Mouse (Mus musculus) G1E (cell line): ENCODE measurements at regions not wholly inside any gene's neighbourhood (a gene's known extent, or its start where the extent isn't known, plus 50 kb on each side); places are given as distances from the start of the nearest gene placed in this dataset.

Source experiments
- ATAC-seq: 2 replicates; pipeline ENCODE4 v1.8.0; 2016; ENCODE audit warnings: mild to moderate bottlenecking; ENCODE audit not compliant: insufficient number of reproducible peaks, poor library complexity, low FRiP score, severe bottlenecking; ENCODE audit errors: extremely low read depth
- DNase-seq: peaks from one replicate; pipeline ENCODE4 v3.0.0; 2012; ENCODE audit warnings: low spot score
- H3K27me3 ChIP-seq: 2 replicates; pipeline ENCODE4 v1.6.1; 2012; ENCODE audit warnings: mild to moderate bottlenecking, low read length, inconsistent platforms; ENCODE audit not compliant: insufficient read depth
- H3K36me3 ChIP-seq: replicated peaks from 2 replicates; pipeline ENCODE3; 2012; ENCODE audit warnings: mild to moderate bottlenecking, inconsistent platforms
- H3K4me1 ChIP-seq: 2 replicates; pipeline ENCODE4 v1.6.1; 2012; ENCODE audit warnings: low read depth, low read length, inconsistent platforms, mixed read lengths; ENCODE audit not compliant: insufficient read depth
- H3K4me3 ChIP-seq: 2 replicates; pipeline ENCODE4 v1.5.1; 2012; ENCODE audit warnings: low read depth, mild to moderate bottlenecking, inconsistent platforms, low read length, moderate library complexity, mixed read lengths
- H3K9me3 ChIP-seq: replicated peaks from 2 replicates; pipeline ENCODE4 v1.6.1; 2012; ENCODE audit warnings: inconsistent platforms
- CTCF ChIP-seq: IDR thresholded peaks from 2 replicates; pipeline ENCODE4 v1.5.1; 2012; ENCODE audit warnings: low read depth, low read length, inconsistent platforms, mixed read lengths
- GATA1 ChIP-seq: IDR thresholded peaks from 2 replicates; pipeline ENCODE4 v1.6.1; 2012; ENCODE audit warnings: borderline replicate concordance, low read length, inconsistent platforms, mixed read lengths
- GATA2 ChIP-seq: IDR thresholded peaks from 2 replicates; pipeline ENCODE4 v1.6.1; 2012; ENCODE audit warnings: low read depth, low read length, inconsistent platforms, borderline replicate concordance
- POLR2AphosphoS5 ChIP-seq: IDR thresholded peaks from 2 replicates; pipeline ENCODE4 v1.6.1; 2012; ENCODE audit warnings: low read depth, low read length, inconsistent platforms; ENCODE audit not compliant: insufficient replicate concordance
- TAL1 ChIP-seq: conservative IDR thresholded peaks from 2 replicates; pipeline ENCODE4 v1.6.1; 2012; ENCODE audit warnings: low read depth, low read length, inconsistent platforms, mixed read lengths

DNA sequence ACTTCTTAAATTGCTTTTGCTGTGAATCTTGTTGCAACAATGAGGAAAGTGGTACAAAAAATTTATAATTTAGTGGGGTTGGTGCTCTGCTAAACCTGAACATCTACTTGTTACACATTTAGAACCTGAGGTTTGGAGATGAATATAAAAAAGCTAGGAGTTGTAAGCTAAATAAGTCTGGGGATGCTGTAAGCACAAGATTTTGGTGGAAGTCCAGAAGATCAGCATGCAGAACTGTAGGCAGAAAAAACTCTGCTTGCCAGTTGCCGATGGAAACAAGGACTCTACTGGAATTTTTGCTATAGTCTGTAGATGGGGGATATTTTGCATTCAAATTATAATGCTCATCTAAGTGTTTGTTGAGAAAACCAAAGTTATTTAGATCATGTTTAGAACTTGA is 390.5 kb upstream of the Clnk start:
- Histone ChIP-seq H3K36me3 (no peaks in the 10 kb centered on the region), H3K9me3 (no peaks in the 10 kb centered on the region), H3K4me3 (no peak overlapping the region), H3K27me3 (no peaks in the 10 kb centered on the region), H3K4me1 (no peaks in the 10 kb centered on the region)
- ATAC-seq (no peak), DNase-seq (no peak)
- TF ChIP-seq GATA1 = no peak
- no peak for TF ChIP-seq GATA2
- TF ChIP-seq CTCF = no peak
- no peak for TF ChIP-seq TAL1
- no peak for TF ChIP-seq POLR2AphosphoS5

DNA sequence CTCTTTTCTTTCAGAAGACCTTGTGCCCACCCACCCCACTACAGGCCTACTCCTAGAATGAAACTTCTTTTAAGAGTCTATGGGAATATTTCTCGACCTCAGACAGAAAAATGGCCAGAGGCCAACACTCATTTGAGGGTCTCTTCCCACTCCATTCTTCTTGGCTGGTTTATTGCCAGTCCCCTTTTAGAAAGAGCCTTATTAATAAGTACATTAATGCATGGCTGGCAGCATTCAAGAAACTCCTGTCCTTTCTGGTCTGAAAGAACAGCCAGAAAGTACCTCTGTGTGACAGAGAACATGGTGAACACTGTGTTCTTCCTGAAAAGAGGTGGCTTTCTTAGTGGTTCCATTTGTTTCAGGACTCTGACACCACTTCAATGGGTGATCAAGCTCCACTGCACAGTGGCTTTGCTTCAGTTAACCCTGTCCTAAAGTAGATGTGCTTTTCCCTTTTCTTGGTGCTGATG is 384.1 kb upstream of the Clnk start:
- Histone ChIP-seq H3K36me3 (no peaks in the 10 kb centered on the region), H3K9me3 (no peaks in the 10 kb centered on the region), H3K4me1 (no peaks in the 10 kb centered on the region), H3K27me3 (no peaks in the 10 kb centered on the region), H3K4me3 (no peak overlapping the region)
- ATAC-seq (no peak), DNase-seq (no peak)
- no peak for TF ChIP-seq GATA2
- TF ChIP-seq CTCF = no peak
- TF ChIP-seq TAL1 = no peak
- no peak for TF ChIP-seq POLR2AphosphoS5
- TF ChIP-seq GATA1 = no peak

DNA sequence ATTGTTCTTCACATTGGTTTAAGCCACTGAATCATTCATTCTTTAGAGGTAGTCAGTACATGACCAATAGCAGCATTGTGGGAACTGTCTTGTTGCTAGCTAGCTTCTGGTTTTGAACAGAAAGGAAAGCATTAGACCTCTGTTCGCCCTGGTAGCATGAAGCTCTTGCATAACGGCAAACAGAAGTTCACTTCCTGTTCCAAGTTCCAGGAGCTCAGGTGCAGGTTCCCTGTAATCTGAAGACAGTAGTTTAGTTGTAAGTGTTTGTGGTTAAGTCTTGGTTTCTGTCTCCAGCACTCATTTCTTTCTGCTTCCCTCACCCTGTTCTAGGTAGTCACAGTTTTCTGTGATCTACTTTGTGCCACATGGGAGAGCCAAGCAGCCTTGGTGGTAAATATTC is 381.1 kb upstream of the Clnk start:
- ATAC-seq = no peak
- no peaks in the 10 kb centered on the region for H3K4me1 ChIP-seq
- H3K4me3 ChIP-seq = no peak overlapping the region
- H3K36me3 ChIP-seq = no peaks in the 10 kb centered on the region
- H3K27me3 ChIP-seq = no peaks in the 10 kb centered on the region
- TF ChIP-seq GATA1 (no peak), GATA2 (no peak), TAL1 (no peak), POLR2AphosphoS5 (no peak), CTCF (no peak)
- DNase-seq = no peak
- no peaks in the 10 kb centered on the region for H3K9me3 ChIP-seq

DNA sequence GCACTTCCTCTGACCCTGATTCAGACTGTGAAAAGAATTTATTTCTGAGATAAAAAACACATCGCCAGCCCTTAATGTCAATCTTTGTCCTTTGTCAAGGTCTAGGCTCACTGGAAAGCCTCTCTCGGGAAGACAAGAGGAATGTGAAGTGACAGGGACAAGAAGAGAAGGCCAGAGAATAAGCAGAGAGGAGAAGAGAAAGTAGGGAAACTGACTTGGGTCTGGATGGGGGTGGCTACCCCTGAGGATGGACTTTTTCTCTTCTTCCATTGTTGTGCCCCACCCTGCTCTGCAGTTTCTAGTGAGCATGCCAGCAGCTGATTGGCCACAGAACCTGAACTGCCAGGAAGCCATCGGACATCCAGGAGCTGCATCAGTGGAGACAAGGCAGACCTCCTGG is 375.6 kb upstream of the Clnk start:
- H3K36me3 ChIP-seq = no peaks in the 10 kb centered on the region

DNA sequence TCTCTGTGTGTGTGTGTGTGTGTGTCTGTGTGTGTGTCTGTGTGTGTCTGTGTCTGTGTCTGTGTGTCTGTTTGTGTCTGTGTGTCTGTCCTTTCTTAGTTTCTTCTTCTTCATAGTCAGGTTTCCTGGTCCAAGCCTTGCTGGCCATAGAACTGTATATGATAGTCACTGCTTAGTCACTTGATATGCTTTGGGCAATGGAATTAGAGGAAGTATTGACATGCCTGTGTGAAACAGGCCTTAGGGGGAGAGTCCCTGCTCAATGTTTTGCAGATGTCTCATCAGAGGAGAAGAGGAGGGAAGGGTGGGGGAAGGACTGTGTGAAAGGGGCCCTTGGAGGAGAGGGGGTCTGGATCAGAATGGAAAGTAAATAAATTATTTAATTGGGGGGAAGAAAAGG is 374.4 kb upstream of the Clnk start:
- H3K36me3 ChIP-seq = no peaks in the 10 kb centered on the region
- no peak overlapping the region for H3K4me3 ChIP-seq
- ATAC-seq (no peak), DNase-seq (no peak)
- H3K4me1 ChIP-seq = no peaks in the 10 kb centered on the region
- no peaks in the 10 kb centered on the region for H3K27me3 ChIP-seq
- TF ChIP-seq GATA2 = no peak
- TF ChIP-seq GATA1 = no peak
- peaks cover 15% of the 10 kb centered on the region for H3K9me3 ChIP-seq

More for the DNA sequence above, 375.6 kb upstream of the Clnk start:
- Histone ChIP-seq H3K27me3 (no peaks in the 10 kb centered on the region), H3K4me1 (no peaks in the 10 kb centered on the region), H3K4me3 (no peak overlapping the region), H3K9me3 (peaks cover 8% of the 10 kb centered on the region)
- ATAC-seq (no peak), DNase-seq (no peak)
- TF ChIP-seq GATA1 (no peak), TAL1 (no peak), POLR2AphosphoS5 (no peak), GATA2 (no peak), CTCF (no peak)

DNA sequence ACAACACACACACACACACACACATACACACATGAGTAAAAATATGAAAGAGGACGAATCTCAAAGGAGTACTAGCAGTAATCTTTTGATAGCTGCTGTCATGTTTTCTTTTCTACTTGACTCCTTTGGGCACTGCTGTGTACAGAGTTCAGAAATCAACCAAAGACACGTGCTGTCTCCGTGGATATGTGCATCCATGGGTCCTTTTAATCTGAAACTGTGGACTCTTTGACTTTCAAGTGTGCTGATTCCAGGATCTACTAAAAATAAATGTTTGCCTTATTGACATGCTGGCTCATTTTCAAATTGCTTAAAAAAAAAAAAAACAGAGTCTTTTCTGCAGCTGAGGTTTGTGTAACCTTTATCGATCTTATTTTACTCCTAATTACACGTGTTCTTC is 343.1 kb upstream of the Clnk start:
- Histone ChIP-seq H3K27me3 (no peaks in the 10 kb centered on the region), H3K4me1 (no peaks in the 10 kb centered on the region), H3K9me3 (peaks cover 12% of the 10 kb centered on the region), H3K4me3 (no peak overlapping the region), H3K36me3 (no peaks in the 10 kb centered on the region)
- ATAC-seq (no peak), DNase-seq (no peak)
- TF ChIP-seq TAL1 (no peak), CTCF (no peak), GATA2 (no peak), GATA1 (no peak), POLR2AphosphoS5 (no peak)

DNA sequence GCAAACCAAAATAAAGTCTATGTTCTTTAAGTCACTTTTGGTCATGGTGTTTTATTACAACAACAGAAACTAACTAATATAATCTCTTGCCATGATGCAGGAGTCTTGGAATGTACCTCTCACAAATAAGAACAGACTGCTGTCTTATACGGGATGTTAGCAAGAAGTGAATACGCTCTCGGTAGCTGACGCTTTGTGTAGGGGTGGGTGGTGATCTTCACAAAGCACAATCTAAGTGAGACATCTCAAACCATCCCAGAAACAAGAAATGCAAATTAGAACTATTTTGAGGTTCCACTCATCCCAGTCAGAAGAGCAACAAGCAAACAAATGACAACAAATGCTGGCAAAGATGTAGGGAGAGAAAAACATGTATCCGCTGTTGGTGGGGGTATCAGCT is 339.7 kb upstream of the Clnk start:
- no peak overlapping the region for H3K4me3 ChIP-seq
- H3K9me3 ChIP-seq = peaks cover 15% of the 10 kb centered on the region
- DNase-seq = no peak
- no peaks in the 10 kb centered on the region for H3K27me3 ChIP-seq
- no peak for ATAC-seq
- H3K4me1 ChIP-seq = no peaks in the 10 kb centered on the region
- no peaks in the 10 kb centered on the region for H3K36me3 ChIP-seq
- TF ChIP-seq POLR2AphosphoS5 (no peak), GATA1 (no peak), TAL1 (no peak), CTCF (no peak), GATA2 (no peak)
